Mouse (Mus musculus) MEL (cell line): ENCODE data around the gene Bach1. TPM values are rescaled to one million over a fixed set of nuclear protein-coding genes. Genes with fewer than 3 reads are reported as not detected.

Experiments used
- DNase-seq: peaks from one replicate; pipeline ENCODE4 v3.0.0; 2011; ENCODE audit warnings: low read depth, low spot score
- H3K27ac ChIP-seq: 2 replicates; pipeline ENCODE4 v1.5.1; 2012; ENCODE audit warnings: low read depth, mild to moderate bottlenecking, control low read depth, low read length, moderate library complexity; ENCODE audit not compliant: control insufficient read depth
- H3K27me3 ChIP-seq, 2 experiments: fragments of 150-350 bp in 1 of 2; sonication (generic) in 1 of 2; 2 replicates each; pipeline ENCODE4 v1.6.1; 2012; ENCODE audit warnings: low read length in 2 of 2, mild to moderate bottlenecking in 2 of 2, improper control_type of control experiment in 1 of 2, moderate library complexity in 1 of 2; ENCODE audit not compliant: insufficient read depth in 2 of 2, control insufficient read depth in 1 of 2
- H3K36me3 ChIP-seq, 2 experiments: 2 replicates each; pipeline ENCODE4 v1.6.1; 2012 to 2014; ENCODE audit warnings: low read length in 2 of 2, improper control_type of control experiment in 1 of 2, inconsistent platforms in 1 of 2, mild to moderate bottlenecking in 1 of 2; ENCODE audit not compliant: insufficient read depth in 2 of 2, control insufficient read depth in 1 of 2
- H3K4me1 ChIP-seq, 2 experiments: fragments of 150-350 bp in 1 of 2; sonication (generic) in 1 of 2; 2 replicates each; pipeline ENCODE4 v1.6.1; 2012; ENCODE audit warnings: low read length in 2 of 2, improper control_type of control experiment in 1 of 2, mild to moderate bottlenecking in 1 of 2; ENCODE audit not compliant: insufficient read depth in 2 of 2, control insufficient read depth in 1 of 2
- H3K4me3 ChIP-seq, 2 experiments: fragments of 150-350 bp in 1 of 2; sonication (generic) in 1 of 2; 2 replicates each; pipeline ENCODE4 v1.5.1; 2012; ENCODE audit warnings: low read depth in 2 of 2, low read length in 2 of 2, mild to moderate bottlenecking in 2 of 2, moderate library complexity in 2 of 2, control low read depth in 1 of 2, improper control_type of control experiment in 1 of 2; ENCODE audit not compliant: control insufficient read depth in 1 of 2, insufficient read depth in 1 of 2
- H3K79me2 ChIP-seq: 2 replicates; pipeline ENCODE4 v1.6.1; 2012; ENCODE audit warnings: mild to moderate bottlenecking, low read length, moderate library complexity; ENCODE audit not compliant: control insufficient read depth, poor library complexity, insufficient read depth
- H3K9ac ChIP-seq: 2 replicates; pipeline ENCODE4 v1.6.1; 2012; ENCODE audit warnings: low read depth, mild to moderate bottlenecking, control low read depth, low read length, moderate library complexity; ENCODE audit not compliant: control insufficient read depth, poor library complexity, severe bottlenecking
- H3K9me3 ChIP-seq: fragments of 150-350 bp; sonication (generic); replicated peaks from 2 replicates; pipeline ENCODE4 v1.6.1; 2012; ENCODE audit warnings: mild to moderate bottlenecking, low read length, improper control_type of control experiment, moderate library complexity; ENCODE audit not compliant: insufficient read depth
- CHD1 ChIP-seq: IDR thresholded peaks from 2 replicates; pipeline ENCODE4 v1.6.1; 2012; ENCODE audit warnings: low read depth, mild to moderate bottlenecking, inconsistent platforms, low read length, improper control_type of control experiment
- CHD2 ChIP-seq: IDR thresholded peaks from 2 replicates; pipeline ENCODE4 v1.6.1; 2011; ENCODE audit warnings: low read length, improper control_type of control experiment
- CTCF ChIP-seq, 3 experiments: IDR thresholded peaks in 2 of 3; conservative IDR thresholded peaks in 1 of 3; 2 replicates each; pipeline ENCODE4 v1.5.1; 2011 to 2012; ENCODE audit warnings: low read length in 3 of 3, low read depth in 2 of 3, mild to moderate bottlenecking in 2 of 3, improper control_type of control experiment in 1 of 3, inconsistent platforms in 1 of 3, mixed read lengths in 1 of 3, moderate library complexity in 1 of 3; ENCODE audit not compliant: control insufficient read depth in 1 of 3, insufficient read depth in 1 of 3, poor library complexity in 1 of 3, severe bottlenecking in 1 of 3
- EP300 ChIP-seq, 2 experiments: IDR thresholded peaks; 2 replicates each; pipeline ENCODE4 v1.6.1; 2011; ENCODE audit warnings: improper control_type of control experiment in 2 of 2, low read length in 2 of 2, low read depth in 1 of 2, mild to moderate bottlenecking in 1 of 2
- ETS1 ChIP-seq: IDR thresholded peaks from 2 replicates; pipeline ENCODE4 v1.6.1; 2012; ENCODE audit warnings: low read depth, mild to moderate bottlenecking, inconsistent platforms, low read length, improper control_type of control experiment, moderate library complexity
- HCFC1 ChIP-seq: IDR thresholded peaks from 2 replicates; pipeline ENCODE4 v1.6.1; 2012; ENCODE audit warnings: low read depth, mild to moderate bottlenecking, inconsistent platforms, low read length, improper control_type of control experiment, moderate library complexity
- MAFK ChIP-seq: IDR thresholded peaks from 2 replicates; pipeline ENCODE4 v1.6.1; 2011; ENCODE audit warnings: low read depth, mild to moderate bottlenecking, low read length, improper control_type of control experiment, borderline replicate concordance
- MAX ChIP-seq: IDR thresholded peaks from 2 replicates; pipeline ENCODE4 v1.6.1; 2011; ENCODE audit warnings: low read length, improper control_type of control experiment
- NRF1 ChIP-seq: IDR thresholded peaks from 2 replicates; pipeline ENCODE4 v1.6.1; 2014; ENCODE audit warnings: low read depth, mild to moderate bottlenecking, inconsistent platforms, low read length, improper control_type of control experiment, moderate library complexity; ENCODE audit not compliant: poor library complexity, insufficient read depth, severe bottlenecking
- POLR2A ChIP-seq, 2 experiments: IDR thresholded peaks; 2 replicates each; pipeline ENCODE4 v1.6.1; 2011 to 2012; ENCODE audit warnings: low read length in 2 of 2, mild to moderate bottlenecking in 2 of 2, control low read depth in 1 of 2, improper control_type of control experiment in 1 of 2, low read depth in 1 of 2, moderate library complexity in 1 of 2; ENCODE audit not compliant: control insufficient read depth in 1 of 2, insufficient read depth in 1 of 2, poor library complexity in 1 of 2
- POLR2AphosphoS2 ChIP-seq: IDR thresholded peaks from 2 replicates; pipeline ENCODE4 v1.6.1; 2011; ENCODE audit warnings: low read length, improper control_type of control experiment
- POLR2AphosphoS5 ChIP-seq: IDR thresholded peaks from 2 replicates; pipeline ENCODE4 v1.6.1; 2012; ENCODE audit warnings: low read depth, borderline replicate concordance, mild to moderate bottlenecking, inconsistent platforms, low read length, moderate library complexity, mixed read lengths
- SMC3 ChIP-seq: IDR thresholded peaks from 2 replicates; pipeline ENCODE4 v1.6.1; 2011; ENCODE audit warnings: low read depth, low read length, improper control_type of control experiment
- TAL1 ChIP-seq: IDR thresholded peaks from 2 replicates; pipeline ENCODE4 v1.6.1; 2012; ENCODE audit warnings: mild to moderate bottlenecking, inconsistent platforms, low read length, moderate library complexity, mixed read lengths
- TBP ChIP-seq: IDR thresholded peaks from 2 replicates; pipeline ENCODE4 v1.8.0; 2011; ENCODE audit warnings: low read depth, low read length, improper control_type of control experiment
- TCF12 ChIP-seq: IDR thresholded peaks from 2 replicates; pipeline ENCODE4 v1.6.1; 2014; ENCODE audit warnings: low read depth, mild to moderate bottlenecking, inconsistent platforms, low read length, improper control_type of control experiment, moderate library complexity
- USF1 ChIP-seq: IDR thresholded peaks from 2 replicates; pipeline ENCODE4 v1.6.1; 2014; ENCODE audit warnings: low read depth, mild to moderate bottlenecking, inconsistent platforms, low read length, improper control_type of control experiment, moderate library complexity
- USF2 ChIP-seq, 2 experiments: IDR thresholded peaks; 2 replicates each; pipeline ENCODE4 v1.6.1; 2011 to 2012; ENCODE audit warnings: improper control_type of control experiment in 2 of 2, low read length in 2 of 2, borderline replicate concordance in 1 of 2, inconsistent platforms in 1 of 2, low read depth in 1 of 2, mild to moderate bottlenecking in 1 of 2; ENCODE audit not compliant: insufficient read depth in 1 of 2
- ZC3H11A ChIP-seq: IDR thresholded peaks from 2 replicates; pipeline ENCODE4 v1.6.1; 2012; ENCODE audit warnings: low read depth, mild to moderate bottlenecking, inconsistent platforms, low read length, improper control_type of control experiment
- ZNF384 ChIP-seq: IDR thresholded peaks from 2 replicates; pipeline ENCODE4 v1.6.1; 2012; ENCODE audit warnings: low read depth, mild to moderate bottlenecking, inconsistent platforms, low read length, improper control_type of control experiment
- polyA plus RNA-seq, 2 experiments: library from polyadenylated mRNA; stranded (reverse) in 1 of 2; unstranded in 1 of 2; fragments of >175 nt in 1 of 2; fragments of >200 nt in 1 of 2; gene quantifications; 2 replicates each; pipeline versions ENCODE4 v1.2.1 to v1.2.4; 2012; ENCODE audit warnings: low replicate concordance in 2 of 2, low read depth in 1 of 2; ENCODE audit not compliant: insufficient read length in 2 of 2, insufficient read depth in 1 of 2, missing spikeins in 1 of 2
- total RNA-seq: library from RNA; depleted of rRNA; stranded (reverse); fragments of 300-350 nt; gene quantifications from 2 replicates; pipeline ENCODE4 v1.2.3, GENCODE M21; 2012

The Bach1 gene
- total and polyA plus RNA-seq, 3 experiments, result 20.5 to 21.1 TPM; not detected in 1

DNA sequence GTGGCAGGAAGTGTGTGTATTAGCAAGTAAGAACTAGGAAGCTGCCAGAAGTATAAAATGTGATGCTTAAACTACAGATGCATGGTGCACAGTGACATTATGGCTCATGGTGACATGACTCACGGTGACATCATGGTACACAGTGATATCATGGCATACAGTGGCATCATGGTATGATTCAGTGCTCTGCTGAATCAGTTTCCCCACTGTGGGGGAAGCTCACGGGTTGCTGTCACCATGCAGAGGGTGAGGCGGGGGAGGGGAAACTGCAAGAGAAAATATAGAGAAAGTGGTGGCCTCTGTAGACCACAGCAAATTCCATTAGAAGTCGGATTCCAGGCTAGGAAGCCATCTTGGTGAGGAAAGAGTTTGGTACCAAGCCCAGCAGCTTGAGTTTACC is 26.1 kb downstream of the Bach1 start:
- Histone ChIP-seq H3K4me3 (no peak overlapping the region), H3K36me3 (peaks cover 7 to 28% of the 10 kb centered on the region in 2 experiments; a peak in 3 of 4 replicates), H3K79me2 (peaks cover 5% of the 10 kb centered on the region), H3K9ac (no peak overlapping the region), H3K4me1 (peaks cover 4 to 7% of the 10 kb centered on the region in 2 experiments; a peak in 3 of 4 replicates), H3K9me3 (no peaks in the 10 kb centered on the region), H3K27ac (no peak overlapping the region), H3K27me3 (no peaks in the 10 kb centered on the region)
- DNase-seq, result no peak
- no peak for TF ChIP-seq POLR2A (IDR thresholded peaks at IDR 0.05; ENCODE audit: control insufficient read depth in 1 of 2, insufficient read depth in 1 of 2, low read depth in 1 of 2, low read length in 2 of 2, poor library complexity in 1 of 2)
- no peak for TF ChIP-seq HCFC1
- no peak for TF ChIP-seq POLR2AphosphoS2
- TF ChIP-seq MAFK, result no peak
- TF ChIP-seq POLR2AphosphoS5, result no peak
- TF ChIP-seq CTCF (IDR thresholded peaks at IDR 0.05 in 2 of 3, conservative IDR thresholded peaks at IDR 0.05 in 1 of 3; ENCODE audit: control insufficient read depth in 1 of 3, insufficient read depth in 1 of 3, low read depth in 2 of 3, low read length in 3 of 3, poor library complexity in 1 of 3, severe bottlenecking in 1 of 3), result no peak
- no peak for TF ChIP-seq ZC3H11A
- TF ChIP-seq USF2 (IDR thresholded peaks at IDR 0.05; ENCODE audit: borderline replicate concordance in 1 of 2, insufficient read depth in 1 of 2, low read depth in 1 of 2, low read length in 2 of 2), result no peak
- TF ChIP-seq SMC3, result no peak

GRCm38 (mm10) chr16:87725241-87725640 is 26.5 kb downstream of the Bach1 start:
- Histone ChIP-seq H3K4me1 (peaks cover 1 to 6% of the 10 kb centered on the region in 2 experiments; a peak in 3 of 4 replicates), H3K9ac (no peak overlapping the region), H3K36me3 (peaks cover 5 to 30% of the 10 kb centered on the region in 2 experiments; a peak in 3 of 4 replicates), H3K27me3 (no peaks in the 10 kb centered on the region), H3K27ac (no peak overlapping the region), H3K79me2 (peaks cover 1% of the 10 kb centered on the region), H3K4me3 (no peak overlapping the region), H3K9me3 (no peaks in the 10 kb centered on the region)
- TF ChIP-seq USF1 (no peak), MAX (no peak)
- no peak for DNase-seq

DNA sequence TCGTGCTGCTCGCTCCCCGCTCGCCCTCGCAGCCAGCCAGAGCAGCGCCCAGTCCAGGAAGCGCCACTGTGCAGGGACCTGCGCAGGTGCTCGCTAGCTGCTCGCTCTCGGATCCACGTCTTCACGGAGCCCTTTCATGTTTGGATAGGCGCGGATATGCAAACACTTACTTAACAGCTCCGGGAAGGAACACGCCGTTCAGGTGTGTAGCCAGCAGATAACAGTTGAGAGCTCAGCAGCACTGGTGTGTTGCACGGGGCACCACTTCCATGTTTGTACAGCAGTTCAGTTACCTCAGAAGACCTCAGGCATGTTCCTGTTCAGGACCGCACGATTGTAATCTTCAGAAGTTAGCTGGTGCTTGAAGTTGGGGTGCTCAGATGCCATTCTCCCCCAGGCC is 27.2 kb downstream of the Bach1 start:
- DNase-seq, result no peak
- Histone ChIP-seq H3K9ac (no peak overlapping the region), H3K27ac (peak overlapping the region; percentile 28), H3K4me1 (peaks cover 0 to 2% of the 10 kb centered on the region in 2 experiments; a peak in 2 of 4 replicates), H3K4me3 (no peak overlapping the region)
- TF ChIP-seq ETS1, result no peak
- no peak for TF ChIP-seq TBP
- TF ChIP-seq TCF12, result peak; percentile 60
- TF ChIP-seq ZNF384, result no peak
- TF ChIP-seq TAL1, result no peak
- no peak for TF ChIP-seq CHD2
- TF ChIP-seq CHD1, result no peak
- TF ChIP-seq MAFK, result no peak
- peak in 1 of 2 experiments; percentile 51; a peak in 2 of 4 replicates for TF ChIP-seq EP300 (IDR thresholded peaks at IDR 0.05; ENCODE audit: low read depth in 1 of 2, low read length in 2 of 2)
- TF ChIP-seq NRF1, result no peak
- TF ChIP-seq SMC3, result no peak
- TF ChIP-seq, all 39 proteins: peak for 2
- Histone ChIP-seq H3K9me3 (no peaks in the 10 kb centered on the region), H3K27me3 (no peaks in the 10 kb centered on the region), H3K36me3 (peaks cover 0 to 27% of the 10 kb centered on the region in 2 experiments; a peak in 2 of 4 replicates), H3K79me2 (no peaks in the 10 kb centered on the region)
